Mouse (Mus musculus) limb, embryonic 12.5 days (tissue): ENCODE measurements around the gene Macrod2. TPM values are rescaled to one million over a fixed set of nuclear protein-coding genes. Genes with fewer than 3 reads are reported as not detected.

Source experiments
- ATAC-seq: fragments of 200-750 bp; cut with Nextera tagmentation; 2 replicates; pipeline ENCODE4 v1.8.0; 2017; ENCODE audit warnings: low read depth, moderate TSS enrichment; ENCODE audit not compliant: insufficient number of reproducible peaks, insufficient read depth, low FRiP score, low TSS enrichment
- H3K27ac ChIP-seq: fragments of 300-500 bp; sonication (generic); 2 replicates; pipeline ENCODE4 v1.5.1; 2016; ENCODE audit warnings: mild to moderate bottlenecking, moderate library complexity
- H3K27me3 ChIP-seq: fragments of 300-500 bp; sonication (generic); 2 replicates; pipeline ENCODE4 v1.6.1; 2016; ENCODE audit warnings: mild to moderate bottlenecking, moderate library complexity
- H3K36me3 ChIP-seq: fragments of 300-500 bp; sonication (generic); 2 replicates; pipeline ENCODE4 v1.6.1; 2016; ENCODE audit warnings: mild to moderate bottlenecking, moderate library complexity
- H3K4me1 ChIP-seq: fragments of 300-500 bp; sonication (generic); replicated peaks from 2 replicates; pipeline ENCODE4 v1.6.1; 2016
- H3K4me2 ChIP-seq: fragments of 300-500 bp; sonication (generic); 2 replicates; pipeline ENCODE4 v1.6.1; 2016; ENCODE audit warnings: mild to moderate bottlenecking, moderate library complexity
- H3K4me3 ChIP-seq: fragments of 300-500 bp; sonication (generic); replicated peaks from 2 replicates; pipeline ENCODE4 v1.5.1; 2016; ENCODE audit warnings: mild to moderate bottlenecking
- H3K9ac ChIP-seq: fragments of 300-500 bp; sonication (generic); replicated peaks from 2 replicates; pipeline ENCODE4 v1.6.1; 2016; ENCODE audit warnings: mild to moderate bottlenecking, moderate library complexity
- H3K9me3 ChIP-seq: fragments of 300-500 bp; sonication (generic); 2 replicates; pipeline ENCODE4 v1.6.1; 2016; ENCODE audit warnings: mild to moderate bottlenecking, moderate library complexity
- WGBS: fragments of 180-500 bp; shearing (Covaris S2); methylation state at CpG from one replicate; pipeline ENCODE4 v1.1.7; 2016; 5-methylcytosine and 5-hydroxymethylcytosine counted together
- polyA plus RNA-seq: library from polyadenylated mRNA; unstranded; fragments of >200 nt; fragmentation: Nextera tagmentation; extraction: Ambion mirVana; gene quantifications from 2 replicates; pipeline ENCODE4 v1.2.1, GENCODE M21; 2016

Macrod2 gene
- polyA plus RNA-seq, 1 experiment from 2014 or later, result 37.2 TPM

GRCm38 (mm10) chr2:140811693-140812092 lies 416.6 kb downstream of the Macrod2 start:
- no peak for ATAC-seq
- Histone ChIP-seq H3K4me1 (no peaks in the 10 kb centered on the region), H3K27me3 (no peaks in the 10 kb centered on the region), H3K4me2 (no peak overlapping the region), H3K4me3 (no peak overlapping the region), H3K9me3 (no peaks in the 10 kb centered on the region), H3K36me3 (no peaks in the 10 kb centered on the region), H3K9ac (no peak overlapping the region), H3K27ac (no peak overlapping the region)
- WGBS, result 76% methylated on average over 4 of the region's 4 CpGs

- no peak for ATAC-seq
- 24% methylated on average over 2 of the region's 2 CpGs for WGBS
- Histone ChIP-seq H3K27ac (no peak overlapping the region), H3K9me3 (no peaks in the 10 kb centered on the region), H3K4me1 (no peaks in the 10 kb centered on the region), H3K36me3 (no peaks in the 10 kb centered on the region), H3K4me2 (no peak overlapping the region), H3K4me3 (no peak overlapping the region), H3K27me3 (no peaks in the 10 kb centered on the region), H3K9ac (no peak overlapping the region)
Measured at GRCm38 (mm10) chr2:140819391-140820120, 424.4 kb downstream of the Macrod2 start.

- no peaks in the 10 kb centered on the region for H3K27me3 ChIP-seq
- no peak overlapping the region for H3K27ac ChIP-seq
- no peak overlapping the region for H3K4me2 ChIP-seq
- no peak overlapping the region for H3K4me3 ChIP-seq
- H3K4me1 ChIP-seq, result no peaks in the 10 kb centered on the region
- H3K36me3 ChIP-seq, result no peaks in the 10 kb centered on the region
- 93% methylated on average over 3 of the region's 3 CpGs for WGBS
- ATAC-seq, result no peak
- H3K9me3 ChIP-seq, result no peaks in the 10 kb centered on the region
- H3K9ac ChIP-seq, result no peak overlapping the region
Measured at GRCm38 (mm10) chr2:140822378-140822777, 427.3 kb downstream of the Macrod2 start.

GRCm38 (mm10) chr2:140826241-140826640 lies 431.1 kb downstream of the Macrod2 start:
- 75% methylated on average over 2 of the region's 2 CpGs for WGBS
- Histone ChIP-seq H3K27me3 (no peaks in the 10 kb centered on the region), H3K4me2 (no peak overlapping the region), H3K36me3 (no peaks in the 10 kb centered on the region), H3K27ac (no peak overlapping the region), H3K4me1 (no peaks in the 10 kb centered on the region), H3K9me3 (no peaks in the 10 kb centered on the region), H3K4me3 (no peak overlapping the region), H3K9ac (no peak overlapping the region)
- ATAC-seq, result no peak

GRCm38 (mm10) chr2:140828859-140829258 lies 433.8 kb downstream of the Macrod2 start:
- 86% methylated on average over 5 of the region's 5 CpGs for WGBS
- Histone ChIP-seq H3K36me3 (no peaks in the 10 kb centered on the region), H3K4me1 (no peaks in the 10 kb centered on the region), H3K27ac (no peak overlapping the region), H3K4me2 (no peak overlapping the region), H3K9me3 (no peaks in the 10 kb centered on the region), H3K27me3 (no peaks in the 10 kb centered on the region), H3K4me3 (no peak overlapping the region), H3K9ac (no peak overlapping the region)
- ATAC-seq, result no peak

GRCm38 (mm10) chr2:140830086-140830485 lies 435.0 kb downstream of the Macrod2 start:
- Histone ChIP-seq H3K27me3 (no peaks in the 10 kb centered on the region), H3K4me1 (no peaks in the 10 kb centered on the region), H3K27ac (no peak overlapping the region), H3K36me3 (no peaks in the 10 kb centered on the region), H3K4me2 (no peak overlapping the region), H3K9ac (no peak overlapping the region), H3K4me3 (no peak overlapping the region), H3K9me3 (no peaks in the 10 kb centered on the region)
- ATAC-seq, result no peak
- 65% methylated on average over 3 of the region's 3 CpGs for WGBS

GRCm38 (mm10) chr2:140839371-140839770 lies 444.3 kb downstream of the Macrod2 start:
- H3K4me3 ChIP-seq, result no peak overlapping the region
- H3K9me3 ChIP-seq, result no peaks in the 10 kb centered on the region
- H3K4me2 ChIP-seq, result no peak overlapping the region
- H3K9ac ChIP-seq, result no peak overlapping the region
- WGBS, result 10% methylated on average over 2 of the region's 2 CpGs
- no peak for ATAC-seq
- no peaks in the 10 kb centered on the region for H3K27me3 ChIP-seq
- H3K4me1 ChIP-seq, result no peaks in the 10 kb centered on the region
- no peaks in the 10 kb centered on the region for H3K36me3 ChIP-seq
- no peak overlapping the region for H3K27ac ChIP-seq

- Histone ChIP-seq H3K9me3 (no peaks in the 10 kb centered on the region), H3K9ac (no peak overlapping the region), H3K4me2 (no peak overlapping the region), H3K36me3 (no peaks in the 10 kb centered on the region), H3K27me3 (no peaks in the 10 kb centered on the region), H3K27ac (no peak overlapping the region), H3K4me3 (no peak overlapping the region), H3K4me1 (no peaks in the 10 kb centered on the region)
- WGBS, result 70% methylated on average over 3 of the region's 3 CpGs
- ATAC-seq, result no peak
Measured at GRCm38 (mm10) chr2:140839880-140840279, 444.8 kb downstream of the Macrod2 start.

GRCm38 (mm10) chr2:140844030-140844429 lies 448.9 kb downstream of the Macrod2 start:
- Histone ChIP-seq H3K27me3 (no peaks in the 10 kb centered on the region), H3K4me3 (no peak overlapping the region), H3K9me3 (no peaks in the 10 kb centered on the region), H3K36me3 (no peaks in the 10 kb centered on the region), H3K4me2 (no peak overlapping the region), H3K27ac (no peak overlapping the region), H3K4me1 (no peaks in the 10 kb centered on the region), H3K9ac (no peak overlapping the region)
- ATAC-seq, result no peak
- 81% methylated on average over 5 of the region's 5 CpGs for WGBS

- WGBS, result 95% methylated on average over 5 of the region's 5 CpGs
- H3K27me3 ChIP-seq, result no peaks in the 10 kb centered on the region
- no peaks in the 10 kb centered on the region for H3K36me3 ChIP-seq
Measured at GRCm38 (mm10) chr2:140847817-140848428, 452.8 kb downstream of the Macrod2 start.

GRCm38 (mm10) chr2:140853538-140853937 lies 458.4 kb downstream of the Macrod2 start:
- no peak overlapping the region for H3K4me3 ChIP-seq
- H3K4me2 ChIP-seq, result no peak overlapping the region
- 71% methylated on average over 9 of the region's 9 CpGs for WGBS
- no peaks in the 10 kb centered on the region for H3K27me3 ChIP-seq
- no peak overlapping the region for H3K27ac ChIP-seq
- H3K36me3 ChIP-seq, result no peaks in the 10 kb centered on the region
- H3K9ac ChIP-seq, result no peak overlapping the region
- H3K4me1 ChIP-seq, result no peaks in the 10 kb centered on the region
- no peaks in the 10 kb centered on the region for H3K9me3 ChIP-seq
- ATAC-seq, result no peak

More at GRCm38 (mm10) chr2:140847817-140848428, 452.8 kb downstream of the Macrod2 start:
- Histone ChIP-seq H3K27ac (no peak overlapping the region), H3K9ac (no peak overlapping the region), H3K4me1 (no peaks in the 10 kb centered on the region), H3K9me3 (no peaks in the 10 kb centered on the region), H3K4me3 (no peak overlapping the region), H3K4me2 (no peak overlapping the region)
- ATAC-seq, result no peak
